Mouse (Mus musculus): ENCODE data around the gene Kank1. TPM values are rescaled to one million over a fixed set of nuclear protein-coding genes. Genes with fewer than 3 reads are reported as not detected.
A peak's percentile ranks its signal among the peaks of the same experiment; 100 is the strongest.

Gene Kank1
- polyA plus RNA-seq, 1 experiment from 2014 or later = 23.5 TPM

GRCm38 (mm10) chr19:25327633-25328032 lies 90.9 kb downstream of the Kank1 start:
- no peak for DNase-seq (ENCODE audit: low spot score)
- 71% methylated on average over 6 of the region's 6 CpGs for WGBS
- H3K36me3 ChIP-seq (replicated peaks) = no peaks in the 10 kb centered on the region
- no peaks in the 10 kb centered on the region for H3K27me3 ChIP-seq (replicated peaks; ENCODE audit: low read depth, poor library complexity, severe bottlenecking)
- peaks cover 16% of the 10 kb centered on the region; the same call in 1 of the 2 replicates for H3K4me1 ChIP-seq
- no peak overlapping the region for H3K4me3 ChIP-seq
- H3K27ac ChIP-seq (replicated peaks) = no peak overlapping the region
- no peaks in the 10 kb centered on the region for H3K9me3 ChIP-seq

GRCm38 (mm10) chr19:25334360-25334759 lies 97.6 kb downstream of the Kank1 start:
- Histone ChIP-seq H3K9me3 (no peaks in the 10 kb centered on the region), H3K27me3 (replicated peaks; ENCODE audit: low read depth, poor library complexity, severe bottlenecking) (no peaks in the 10 kb centered on the region), H3K36me3 (replicated peaks) (no peaks in the 10 kb centered on the region), H3K4me3 (no peak overlapping the region), H3K27ac (replicated peaks) (no peak overlapping the region), H3K4me1 (no peaks in the 10 kb centered on the region)
- WGBS = 62% methylated on average over 3 of the region's 3 CpGs
- DNase-seq (ENCODE audit: low spot score) = peak; percentile 66

- H3K36me3 ChIP-seq (replicated peaks) = no peaks in the 10 kb centered on the region
- no peaks in the 10 kb centered on the region for H3K9me3 ChIP-seq
- no peak overlapping the region for H3K4me3 ChIP-seq
- 88% methylated on average over 8 of the region's 8 CpGs for WGBS
- no peaks in the 10 kb centered on the region for H3K27me3 ChIP-seq (replicated peaks; ENCODE audit: low read depth, poor library complexity, severe bottlenecking)
- H3K4me1 ChIP-seq = peaks cover 3% of the 10 kb centered on the region; the same call in 1 of the 2 replicates
- DNase-seq (ENCODE audit: low spot score) = no peak
- H3K27ac ChIP-seq (replicated peaks) = no peak overlapping the region
These were observed 100.0 kb downstream of the Kank1 start for GRCm38 (mm10) chr19:25336731-25337130.

- no peaks in the 10 kb centered on the region for H3K36me3 ChIP-seq (replicated peaks)
- 50% methylated on average over 11 of the region's 11 CpGs for WGBS
- H3K27ac ChIP-seq (replicated peaks) = peak overlapping the region; percentile 57; the same call in 1 of the 2 replicates
- H3K27me3 ChIP-seq (replicated peaks; ENCODE audit: low read depth, poor library complexity, severe bottlenecking) = no peaks in the 10 kb centered on the region
- no peaks in the 10 kb centered on the region for H3K9me3 ChIP-seq
- no peak overlapping the region for H3K4me3 ChIP-seq
- peaks cover 3% of the 10 kb centered on the region; the same call in 1 of the 2 replicates for H3K4me1 ChIP-seq
- DNase-seq (ENCODE audit: low spot score) = peak; percentile 38
These were observed 104.2 kb downstream of the Kank1 start for GRCm38 (mm10) chr19:25340630-25341620.

- H3K36me3 ChIP-seq (replicated peaks) = no peaks in the 10 kb centered on the region
- H3K27ac ChIP-seq (replicated peaks) = no peak overlapping the region
- WGBS = 86% methylated on average over 5 of the region's 5 CpGs
- no peaks in the 10 kb centered on the region for H3K9me3 ChIP-seq
- peaks cover 3% of the 10 kb centered on the region; the same call in 1 of the 2 replicates for H3K4me1 ChIP-seq
- H3K27me3 ChIP-seq (replicated peaks; ENCODE audit: low read depth, poor library complexity, severe bottlenecking) = no peaks in the 10 kb centered on the region
- no peak for DNase-seq (ENCODE audit: low spot score)
- no peak overlapping the region for H3K4me3 ChIP-seq
These were observed 105.3 kb downstream of the Kank1 start for GRCm38 (mm10) chr19:25342026-25342425.

GRCm38 (mm10) chr19:25343657-25344322 lies 107.0 kb downstream of the Kank1 start:
- no peaks in the 10 kb centered on the region for H3K27me3 ChIP-seq (replicated peaks; ENCODE audit: low read depth, poor library complexity, severe bottlenecking)
- peaks cover 3% of the 10 kb centered on the region; the same call in 1 of the 2 replicates for H3K4me1 ChIP-seq
- H3K27ac ChIP-seq (replicated peaks) = no peak overlapping the region
- DNase-seq (ENCODE audit: low spot score) = no peak
- no peaks in the 10 kb centered on the region for H3K9me3 ChIP-seq
- no peaks in the 10 kb centered on the region for H3K36me3 ChIP-seq (replicated peaks)
- no peak overlapping the region for H3K4me3 ChIP-seq
- WGBS = 83% methylated on average over 16 of the region's 16 CpGs

GRCm38 (mm10) chr19:25344371-25344770 lies 107.6 kb downstream of the Kank1 start:
- no peaks in the 10 kb centered on the region for H3K27me3 ChIP-seq (replicated peaks; ENCODE audit: low read depth, poor library complexity, severe bottlenecking)
- no peak overlapping the region for H3K27ac ChIP-seq (replicated peaks)
- 87% methylated on average over 6 of the region's 6 CpGs for WGBS
- H3K4me3 ChIP-seq = no peak overlapping the region
- no peaks in the 10 kb centered on the region for H3K36me3 ChIP-seq (replicated peaks)
- DNase-seq (ENCODE audit: low spot score) = no peak
- peaks cover 3% of the 10 kb centered on the region; the same call in 1 of the 2 replicates for H3K4me1 ChIP-seq
- no peaks in the 10 kb centered on the region for H3K9me3 ChIP-seq

GRCm38 (mm10) chr19:25345972-25346371 lies 109.2 kb downstream of the Kank1 start:
- 92% methylated on average over 5 of the region's 5 CpGs for WGBS
- no peaks in the 10 kb centered on the region for H3K9me3 ChIP-seq
- H3K27me3 ChIP-seq (replicated peaks; ENCODE audit: low read depth, poor library complexity, severe bottlenecking) = no peaks in the 10 kb centered on the region
- no peak overlapping the region for H3K27ac ChIP-seq (replicated peaks)
- H3K4me1 ChIP-seq = peaks cover 3% of the 10 kb centered on the region; the same call in 1 of the 2 replicates
- H3K36me3 ChIP-seq (replicated peaks) = no peaks in the 10 kb centered on the region
- no peak overlapping the region for H3K4me3 ChIP-seq
- no peak for DNase-seq (ENCODE audit: low spot score)

GRCm38 (mm10) chr19:25347515-25347914 lies 110.7 kb downstream of the Kank1 start:
- WGBS = 82% methylated on average over 5 of the region's 5 CpGs
- H3K36me3 ChIP-seq (replicated peaks) = no peaks in the 10 kb centered on the region

GRCm38 (mm10) chr19:25351257-25351955 lies 114.6 kb downstream of the Kank1 start:
- 80% methylated on average over 15 of the region's 15 CpGs for WGBS
- no peak overlapping the region for H3K4me3 ChIP-seq
- H3K36me3 ChIP-seq (replicated peaks) = no peaks in the 10 kb centered on the region
- no peak overlapping the region for H3K27ac ChIP-seq (replicated peaks)
- no peaks in the 10 kb centered on the region for H3K27me3 ChIP-seq (replicated peaks; ENCODE audit: low read depth, poor library complexity, severe bottlenecking)
- no peak for DNase-seq (ENCODE audit: low spot score)
- no peaks in the 10 kb centered on the region for H3K9me3 ChIP-seq
- H3K4me1 ChIP-seq = peaks cover 11% of the 10 kb centered on the region

More at GRCm38 (mm10) chr19:25347515-25347914, 110.7 kb downstream of the Kank1 start:
- no peaks in the 10 kb centered on the region for H3K9me3 ChIP-seq
- peaks cover 8% of the 10 kb centered on the region for H3K4me1 ChIP-seq
- no peak overlapping the region for H3K27ac ChIP-seq (replicated peaks)
- no peak overlapping the region for H3K4me3 ChIP-seq
- H3K27me3 ChIP-seq (replicated peaks; ENCODE audit: low read depth, poor library complexity, severe bottlenecking) = no peaks in the 10 kb centered on the region
- no peak for DNase-seq (ENCODE audit: low spot score)

- WGBS = 77% methylated on average over 11 of the region's 11 CpGs
- DNase-seq (ENCODE audit: low spot score) = no peak
- Histone ChIP-seq H3K9me3 (no peaks in the 10 kb centered on the region), H3K27ac (replicated peaks) (no peak overlapping the region), H3K27me3 (replicated peaks; ENCODE audit: low read depth, poor library complexity, severe bottlenecking) (no peaks in the 10 kb centered on the region; the same call in 1 of the 2 replicates), H3K4me1 (peaks cover 46% of the 10 kb centered on the region), H3K4me3 (no peak overlapping the region), H3K36me3 (replicated peaks) (no peaks in the 10 kb centered on the region)
These were observed 120.3 kb downstream of the Kank1 start for GRCm38 (mm10) chr19:25357094-25357493.

GRCm38 (mm10) chr19:25358486-25359120 lies 121.8 kb downstream of the Kank1 start:
- 47% methylated on average over 8 of the region's 8 CpGs for WGBS
- no peaks in the 10 kb centered on the region for H3K9me3 ChIP-seq
- no peaks in the 10 kb centered on the region; the same call in 1 of the 2 replicates for H3K27me3 ChIP-seq (replicated peaks; ENCODE audit: low read depth, poor library complexity, severe bottlenecking)
- H3K27ac ChIP-seq (replicated peaks) = no peak overlapping the region
- H3K4me1 ChIP-seq = peaks cover 46% of the 10 kb centered on the region
- no peak for DNase-seq (ENCODE audit: low spot score)
- no peaks in the 10 kb centered on the region for H3K36me3 ChIP-seq (replicated peaks)
- no peak overlapping the region for H3K4me3 ChIP-seq

Measured in embryonic facial prominence, embryonic 10.5 days (tissue).